Mouse (Mus musculus): ENCODE data around the gene Tns3.

DNA sequence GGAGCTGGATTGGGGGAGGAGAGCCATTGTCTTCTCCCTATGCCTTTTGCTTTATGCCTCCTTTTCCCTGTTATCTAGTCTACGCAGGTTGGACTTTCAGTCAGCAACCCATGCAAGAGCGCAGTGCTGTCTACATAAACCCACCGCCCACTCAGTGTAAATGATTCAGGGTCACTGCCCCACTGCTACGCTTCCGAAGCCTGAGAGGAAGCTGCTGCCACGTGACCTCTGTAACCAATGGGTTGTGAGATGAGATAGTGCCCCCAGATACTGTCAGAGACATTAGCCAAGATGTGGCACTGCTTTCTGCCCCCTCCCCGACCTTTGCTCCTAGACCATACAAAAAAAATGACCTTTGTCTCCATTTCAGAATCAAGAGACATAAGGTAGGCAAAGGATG lies 268.0 kb downstream of the Tns3 start:
- no peak for TF ChIP-seq CTCF (IDR thresholded peaks at IDR 0.05; ENCODE audit: low read depth, low read length)
- TF ChIP-seq GATA1 (IDR thresholded peaks at IDR 0.05; ENCODE audit: borderline replicate concordance, low read length): no peak
- no peak for TF ChIP-seq TAL1 (conservative IDR thresholded peaks at IDR 0.05; ENCODE audit: low read depth, low read length)
- no peak for TF ChIP-seq POLR2AphosphoS5 (IDR thresholded peaks at IDR 0.05; ENCODE audit: insufficient replicate concordance, low read depth, low read length)
- no peak for TF ChIP-seq GATA2 (IDR thresholded peaks at IDR 0.05; ENCODE audit: borderline replicate concordance, low read depth, low read length)

Data from G1E (cell line).